Mouse (Mus musculus) cerebellum, adult 2 months (tissue): Measurements from ENCODE around the gene Ccdc92b.

Source experiments
- CTCF ChIP-seq: fragments of 200-500 bp; IDR thresholded peaks from 2 replicates; pipeline ENCODE4 v1.5.1; 2011; ENCODE audit warnings: low read depth, mild to moderate bottlenecking, control low read depth, low read length, moderate library complexity, borderline replicate concordance; ENCODE audit not compliant: insufficient read depth
- POLR2A ChIP-seq: fragments of 200-500 bp; IDR thresholded peaks from 2 replicates; pipeline ENCODE4 v1.6.1; 2011; ENCODE audit warnings: low read length, control low read depth, borderline replicate concordance; ENCODE audit not compliant: insufficient read depth

- TF ChIP-seq CTCF (no peak), POLR2A (no peak)
These were observed 46.4 kb downstream of the Ccdc92b start for GRCm38 (mm10) chr11:74665631-74666283.
